Mouse (Mus musculus) forebrain, embryonic 16.5 days (tissue): ENCODE results near the gene Vps25. TPM values are rescaled to one million over a fixed set of nuclear protein-coding genes. Genes with fewer than 3 reads are reported as not detected.
A peak's percentile ranks its signal among the peaks of the same experiment; 100 is the strongest.

Experiments
- ATAC-seq: fragments of 200-750 bp; cut with Nextera tagmentation; 2 replicates; pipeline ENCODE4 v1.8.0; 2017; ENCODE audit warnings: mild to moderate bottlenecking, moderate library complexity
- H3K27ac ChIP-seq: fragments of 300-500 bp; sonication (generic); 2 replicates; pipeline ENCODE4 v1.5.1; 2014; ENCODE audit warnings: low read length, control low read depth
- H3K27me3 ChIP-seq: fragments of 300-500 bp; sonication (generic); replicated peaks from 2 replicates; pipeline ENCODE4 v1.6.1; 2014; ENCODE audit warnings: low read length; ENCODE audit not compliant: control insufficient read depth, insufficient read depth
- H3K36me3 ChIP-seq: fragments of 300-500 bp; sonication (generic); 2 replicates; pipeline ENCODE4 v1.6.1; 2014; ENCODE audit not compliant: control insufficient read depth, insufficient read depth
- H3K4me1 ChIP-seq: fragments of 300-500 bp; sonication (generic); replicated peaks from 2 replicates; pipeline ENCODE4 v1.6.1; 2014; ENCODE audit warnings: low read length; ENCODE audit not compliant: control insufficient read depth, insufficient read depth
- H3K4me2 ChIP-seq: fragments of 300-500 bp; sonication (generic); 2 replicates; pipeline ENCODE4 v1.6.1; 2014; ENCODE audit warnings: mild to moderate bottlenecking, low read length, control low read depth
- H3K4me3 ChIP-seq: fragments of 300-500 bp; sonication (generic); replicated peaks from 2 replicates; pipeline ENCODE4 v1.5.1; 2014; ENCODE audit warnings: mild to moderate bottlenecking, low read length, control low read depth
- H3K9ac ChIP-seq: fragments of 300-500 bp; sonication (generic); replicated peaks from 2 replicates; pipeline ENCODE4 v1.6.1; 2014; ENCODE audit warnings: low read depth, low read length, control low read depth
- H3K9me3 ChIP-seq: fragments of 300-500 bp; sonication (generic); 2 replicates; pipeline ENCODE4 v1.6.1; 2016; ENCODE audit warnings: low read length; ENCODE audit not compliant: control insufficient read depth
- WGBS: fragments of 180-500 bp; shearing (Covaris S2); extraction: QIAGEN DNeasy Blood & Tissue Kit; methylation state at CpG from one replicate; pipeline ENCODE4 v1.1.7; 2014; 5-methylcytosine and 5-hydroxymethylcytosine counted together
- polyA plus RNA-seq: library from polyadenylated mRNA; unstranded; fragments of >200 nt; fragmentation: Nextera tagmentation; extraction: Ambion mirVana; gene quantifications from 2 replicates; pipeline ENCODE4 v1.2.1, GENCODE M21; 2015

The Vps25 gene
- polyA plus RNA-seq, 1 experiment from 2014 or later = 93.3 TPM

DNA sequence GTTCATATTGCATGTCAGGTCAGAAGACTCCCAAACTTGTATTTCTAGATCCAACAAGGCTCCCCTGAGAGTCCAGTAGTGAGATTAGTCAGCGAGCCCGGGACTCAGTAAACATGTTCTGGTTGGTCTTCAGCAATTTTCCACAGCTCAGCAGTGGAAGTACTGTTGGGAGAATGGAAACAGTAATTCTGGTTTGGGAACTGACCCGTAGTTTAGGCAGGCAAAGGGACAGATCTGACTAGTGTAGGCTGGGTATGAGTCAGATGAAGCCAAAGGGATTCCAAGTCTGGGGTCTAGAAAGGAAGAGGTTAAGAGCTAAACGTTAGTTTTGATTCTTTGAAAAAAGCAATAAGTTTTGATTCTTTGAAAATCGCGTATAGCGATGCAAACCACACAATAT, 566 bp upstream of the Vps25 start:
- Histone ChIP-seq H3K9me3 (no peaks in the 10 kb centered on the region), H3K27ac (no peak overlapping the region), H3K27me3 (no peaks in the 10 kb centered on the region), H3K4me3 (peak overlapping the region; percentile 85), H3K9ac (peak overlapping the region; percentile 92), H3K4me1 (peaks cover 14% of the 10 kb centered on the region), H3K4me2 (peak overlapping the region; percentile 91), H3K36me3 (no peaks in the 10 kb centered on the region)
- ATAC-seq = no peak
- WGBS = 20% methylated on average over 7 of the region's 7 CpGs

DNA sequence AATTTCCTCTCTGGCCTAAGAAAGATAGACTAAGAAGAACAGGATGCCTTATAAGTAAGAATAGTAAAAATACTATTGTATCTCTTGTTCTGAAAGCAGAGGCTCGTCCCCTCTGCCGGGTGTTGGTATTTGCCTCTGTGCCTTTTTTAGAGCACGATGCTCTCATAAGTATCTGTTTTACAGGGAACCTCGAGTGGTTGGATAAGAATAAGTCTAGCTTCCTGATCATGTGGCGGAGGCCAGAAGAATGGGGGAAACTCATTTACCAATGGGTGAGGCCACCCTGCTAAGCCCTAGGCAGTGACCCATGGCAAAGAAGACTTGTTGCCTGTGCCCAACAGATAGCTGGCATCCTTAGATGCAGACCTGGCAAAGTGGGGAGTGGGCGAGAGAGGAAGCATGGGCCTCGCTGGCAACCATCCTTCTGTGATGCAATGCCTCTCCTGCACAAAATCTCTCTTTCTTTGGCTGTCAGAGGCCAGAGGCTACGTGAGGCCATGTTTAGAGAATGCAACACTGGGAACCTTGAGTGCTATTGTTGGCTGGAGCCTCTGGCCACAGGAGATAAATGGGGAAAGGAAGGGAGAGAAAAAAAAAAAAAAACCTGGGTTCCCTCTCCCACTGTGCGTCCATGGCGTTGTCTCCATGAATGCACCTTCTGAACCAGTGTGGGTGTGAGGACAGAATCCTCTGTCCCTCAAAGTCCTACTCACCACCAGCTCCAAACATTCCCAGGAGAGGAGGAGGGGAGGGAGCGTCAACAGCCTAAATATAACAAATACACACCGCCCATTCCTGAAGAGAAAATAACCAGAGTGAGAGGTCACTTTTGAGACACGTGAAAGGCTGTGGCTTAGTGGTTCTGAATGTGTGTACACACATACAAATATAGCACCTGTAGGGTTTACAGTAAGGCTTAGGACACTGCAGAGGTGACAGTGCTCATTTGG, 2.6 kb downstream of the Vps25 start:
- 89% methylated on average over 13 of the region's 13 CpGs for WGBS
- Histone ChIP-seq H3K4me2 (no peak overlapping the region), H3K4me1 (peaks cover 29% of the 10 kb centered on the region), H3K27ac (no peak overlapping the region), H3K9ac (no peak overlapping the region), H3K36me3 (no peaks in the 10 kb centered on the region), H3K4me3 (no peak overlapping the region), H3K27me3 (0 out of 2 replicates have a peak, but pooled peaks cover 2% of the 10 kb centered on the region), H3K9me3 (no peaks in the 10 kb centered on the region)
- no peak for ATAC-seq

DNA sequence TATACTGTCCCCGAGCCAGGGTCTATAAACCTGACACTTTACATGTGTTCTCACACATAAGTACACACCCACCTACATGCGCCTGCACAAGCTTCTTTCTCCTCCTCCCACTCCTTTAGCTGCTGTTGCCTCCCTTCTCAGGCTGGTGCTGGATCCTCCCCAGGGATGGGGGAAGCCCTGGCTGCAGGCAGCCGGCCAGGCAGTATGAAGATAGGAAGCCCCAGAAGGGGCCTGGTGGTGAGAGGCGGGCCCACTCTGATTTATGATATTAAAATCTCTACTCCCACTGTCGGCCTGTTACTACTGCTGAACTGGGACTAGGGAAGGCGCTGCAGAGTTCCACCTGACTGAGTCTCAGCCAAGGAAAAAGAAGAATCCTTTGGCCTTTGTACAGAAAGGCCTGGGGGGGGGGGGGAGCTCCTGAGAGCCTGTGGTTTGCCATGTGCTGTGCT, 5.8 kb downstream of the Vps25 start:
- WGBS = 50% methylated on average over 6 of the region's 6 CpGs

GRCm38 (mm10) chr11:101259948-101260825, 6.7 kb downstream of the Vps25 start, which contains the start of gene Wnk4:
Wnk4 (plus strand) TSS chr11:101260567.
- Histone ChIP-seq H3K27ac (no peak within 1 kb of the TSS), H3K4me3 (peak within 1 kb of the TSS; percentile 47), H3K4me1 (peaks cover 22% of the 10 kb centered on the region), H3K9me3 (no peaks in the 10 kb centered on the region), H3K36me3 (no peaks in the 10 kb centered on the region), H3K9ac (peak within 1 kb of the TSS; percentile 64), H3K4me2 (peak within 1 kb of the TSS; percentile 81), H3K27me3 (peaks cover 34% of the 10 kb centered on the region)
- WGBS = 0% methylated on average over 43 of the region's 43 CpGs
- peak; percentile 75 for ATAC-seq

More for the DNA sequence above, 5.8 kb downstream of the Vps25 start:
- no peaks in the 10 kb centered on the region for H3K36me3 ChIP-seq
- H3K27me3 ChIP-seq = peaks cover 27% of the 10 kb centered on the region
- H3K4me1 ChIP-seq = peaks cover 22% of the 10 kb centered on the region
- no peaks in the 10 kb centered on the region for H3K9me3 ChIP-seq
- no peak overlapping the region for H3K9ac ChIP-seq
- no peak overlapping the region for H3K4me2 ChIP-seq
- H3K27ac ChIP-seq = no peak overlapping the region
- H3K4me3 ChIP-seq = no peak overlapping the region
- ATAC-seq = no peak

- H3K36me3 ChIP-seq = no peaks in the 10 kb centered on the region
- under 1% methylated on average over 30 of the region's 30 CpGs for WGBS
Observed at GRCm38 (mm10) chr11:101260826-101261380, 7.4 kb downstream of the Vps25 start.

DNA sequence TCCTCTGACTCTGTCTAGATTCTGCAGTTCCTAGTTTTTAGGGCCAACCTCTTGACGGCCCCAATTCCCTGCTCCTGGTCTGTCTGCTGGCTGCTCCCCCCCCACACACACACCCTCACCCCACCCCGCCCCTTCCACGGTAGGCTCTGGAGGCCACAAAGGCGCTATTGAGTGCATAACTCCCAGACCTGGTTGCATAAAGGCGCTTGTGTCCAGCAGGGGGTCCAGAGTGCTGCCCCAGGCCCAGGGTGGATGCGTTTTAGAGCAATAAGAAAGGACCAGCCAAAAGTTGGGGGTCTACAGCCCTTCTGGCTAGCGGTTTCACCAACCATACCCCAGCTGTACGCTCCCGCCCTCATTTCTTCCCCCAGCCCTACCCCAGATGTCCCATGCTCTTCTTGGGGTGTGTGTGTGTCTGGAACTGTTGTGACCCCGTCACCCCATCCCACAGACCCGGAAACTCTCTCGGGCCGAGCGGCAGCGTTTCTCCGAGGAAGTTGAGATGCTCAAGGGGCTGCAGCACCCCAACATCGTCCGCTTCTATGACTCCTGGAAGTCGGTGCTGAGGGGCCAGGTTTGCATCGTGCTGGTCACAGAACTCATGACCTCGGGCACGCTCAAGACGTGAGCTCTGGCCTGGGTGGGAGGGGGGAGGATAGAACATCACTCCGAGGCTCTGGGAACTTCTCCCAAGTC, 8.9 kb downstream of the Vps25 start:
- H3K4me1 ChIP-seq = peaks cover 25% of the 10 kb centered on the region
- ATAC-seq = no peak
- no peaks in the 10 kb centered on the region for H3K36me3 ChIP-seq
- H3K27me3 ChIP-seq = peaks cover 41% of the 10 kb centered on the region
- no peak overlapping the region for H3K27ac ChIP-seq
- no peak overlapping the region for H3K9ac ChIP-seq
- 2% methylated on average over 24 of the region's 24 CpGs for WGBS
- H3K4me2 ChIP-seq = no peak overlapping the region
- no peaks in the 10 kb centered on the region for H3K9me3 ChIP-seq
- no peak overlapping the region for H3K4me3 ChIP-seq

More at GRCm38 (mm10) chr11:101260826-101261380, 7.4 kb downstream of the Vps25 start:
- ATAC-seq = no peak
- peaks cover 36% of the 10 kb centered on the region for H3K27me3 ChIP-seq
- H3K4me1 ChIP-seq = peaks cover 25% of the 10 kb centered on the region
- H3K4me2 ChIP-seq = peak overlapping the region; percentile 81
- peak overlapping the region; percentile 47 for H3K4me3 ChIP-seq
- no peak overlapping the region for H3K27ac ChIP-seq
- peak overlapping the region; percentile 64 for H3K9ac ChIP-seq
- H3K9me3 ChIP-seq = no peaks in the 10 kb centered on the region

- H3K4me1 ChIP-seq = peaks cover 25% of the 10 kb centered on the region
- 4% methylated on average over 32 of the region's 32 CpGs for WGBS
- ATAC-seq = no peak
- H3K4me3 ChIP-seq = no peak overlapping the region
- H3K27me3 ChIP-seq = peaks cover 41% of the 10 kb centered on the region
- no peaks in the 10 kb centered on the region for H3K36me3 ChIP-seq
- H3K9ac ChIP-seq = no peak overlapping the region
- H3K4me2 ChIP-seq = no peak overlapping the region
- H3K9me3 ChIP-seq = no peaks in the 10 kb centered on the region
- H3K27ac ChIP-seq = no peak overlapping the region
Observed at GRCm38 (mm10) chr11:101263138-101263988, 9.9 kb downstream of the Vps25 start.

GRCm38 (mm10) chr11:101263989-101264280, 10.4 kb downstream of the Vps25 start:
- 7% methylated on average over 3 of the region's 3 CpGs for WGBS
- peaks cover 25% of the 10 kb centered on the region for H3K4me1 ChIP-seq

More at GRCm38 (mm10) chr11:101263989-101264280, 10.4 kb downstream of the Vps25 start:
- Histone ChIP-seq H3K27me3 (peaks cover 41% of the 10 kb centered on the region), H3K36me3 (no peaks in the 10 kb centered on the region), H3K9ac (no peak overlapping the region), H3K27ac (no peak overlapping the region), H3K4me3 (no peak overlapping the region), H3K9me3 (no peaks in the 10 kb centered on the region), H3K4me2 (no peak overlapping the region)
- ATAC-seq = no peak
